Mouse (Mus musculus): ENCODE data around the gene Ptgs2. TPM values are rescaled to one million over a fixed set of nuclear protein-coding genes. Genes with fewer than 3 reads are reported as not detected.

Gene Ptgs2
- under 1 TPM; 0.64 to 0.81 TPM for total RNA-seq (2021)

GRCm38 (mm10) chr1:150099790-150100333, at the start of gene Ptgs2:
Gene Ptgs2 (plus strand): TSS chr1:150100031.
- intact Hi-C loops (cut with DNase I) = loop anchor here (5.0 to 10.0 kb wide), 2 partner anchors 165 to 263 kb away; no protein-coding TSS in a partner anchor
- DNase-seq = peak; percentile 46 to 47

GRCm38 (mm10) chr1:150050256-150050655, 49.6 kb upstream of the Ptgs2 start:
- intact Hi-C loops (cut with DNase I) = no loop called here
- no peak for DNase-seq

DNA sequence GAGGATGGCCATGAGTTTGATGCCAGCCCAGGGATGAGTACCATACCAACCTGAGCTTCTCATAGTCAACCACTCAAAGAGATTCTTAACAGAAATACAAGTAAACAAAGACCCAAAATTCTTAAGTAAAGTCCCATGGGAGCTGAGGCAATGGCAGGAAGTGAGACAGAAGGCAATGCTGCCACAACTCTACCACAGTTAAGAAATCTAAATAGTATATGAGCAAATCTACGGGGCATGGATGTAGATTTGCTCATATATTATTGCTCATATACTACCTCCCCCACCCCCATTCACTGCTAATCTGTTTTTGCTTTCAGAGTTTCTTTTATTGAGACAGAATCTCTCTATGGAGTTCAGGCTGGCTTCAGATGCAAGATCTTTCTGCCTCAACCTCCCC, 34.1 kb upstream of the Ptgs2 start:
- intact Hi-C loops (cut with DNase I) = no loop called here
- no peak for DNase-seq

GRCm38 (mm10) chr1:150072880-150073279, 27.0 kb upstream of the Ptgs2 start:
- intact Hi-C loops (cut with DNase I) = no loop called here
- no peak for DNase-seq

DNA sequence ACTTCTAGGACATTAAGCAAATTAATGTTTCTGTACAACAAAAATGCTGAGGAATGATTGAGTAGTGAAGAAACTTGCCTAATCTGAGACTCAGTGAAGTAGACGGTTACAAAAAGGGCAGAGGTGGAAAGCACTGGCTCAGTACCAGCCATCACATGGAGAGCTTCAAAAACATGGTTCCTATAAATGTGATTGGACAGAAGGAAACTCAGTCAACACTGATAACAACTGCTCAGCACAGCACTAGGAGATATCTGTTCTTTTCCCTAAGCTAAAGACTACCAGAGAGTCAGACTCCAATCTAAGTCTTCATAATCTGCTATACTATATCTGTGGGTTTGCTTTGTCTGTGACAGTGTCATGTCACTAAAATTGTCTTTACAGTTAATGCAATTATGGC, 25.2 kb upstream of the Ptgs2 start:
- intact Hi-C loops (cut with DNase I) = no loop called here

DNA sequence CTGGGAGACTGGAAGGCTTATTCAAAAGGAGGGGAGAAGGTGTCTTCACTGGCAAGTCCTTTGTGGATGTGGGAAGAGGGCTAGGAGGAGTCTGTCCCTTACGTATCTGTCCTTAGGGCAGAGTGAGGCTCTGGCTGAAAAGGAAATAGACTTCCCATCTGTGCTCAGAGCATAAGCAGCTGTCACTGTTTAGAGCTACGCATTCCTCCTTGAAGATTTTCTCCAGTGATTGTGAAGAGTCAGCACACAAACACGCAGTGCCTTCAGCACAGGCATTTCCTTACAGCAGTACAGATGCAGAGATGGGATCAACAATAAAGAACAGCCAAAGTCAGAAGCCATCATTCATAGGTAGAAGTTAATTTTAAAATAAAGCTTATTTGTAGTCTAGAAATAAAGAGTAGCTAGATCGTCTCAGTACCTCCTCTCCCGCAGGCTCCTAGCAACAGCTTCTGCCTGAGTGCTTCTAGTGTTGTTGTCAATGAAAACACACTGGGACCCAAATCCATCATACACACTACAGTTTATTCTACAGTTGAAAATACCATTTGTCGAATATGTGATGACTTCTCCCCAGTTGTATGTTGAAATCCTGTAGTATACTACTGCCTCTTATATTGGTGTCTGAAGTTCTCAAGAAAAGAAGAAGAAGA, 10.7 kb upstream of the Ptgs2 start:
- intact Hi-C loops (cut with DNase I) = no loop called here
- DNase-seq = no peak

More for the DNA sequence above, 25.2 kb upstream of the Ptgs2 start:
- DNase-seq = no peak

- intact Hi-C loops (cut with DNase I) = no loop called here
Observed at GRCm38 (mm10) chr1:150090229-150090628, 9.6 kb upstream of the Ptgs2 start.

DNA sequence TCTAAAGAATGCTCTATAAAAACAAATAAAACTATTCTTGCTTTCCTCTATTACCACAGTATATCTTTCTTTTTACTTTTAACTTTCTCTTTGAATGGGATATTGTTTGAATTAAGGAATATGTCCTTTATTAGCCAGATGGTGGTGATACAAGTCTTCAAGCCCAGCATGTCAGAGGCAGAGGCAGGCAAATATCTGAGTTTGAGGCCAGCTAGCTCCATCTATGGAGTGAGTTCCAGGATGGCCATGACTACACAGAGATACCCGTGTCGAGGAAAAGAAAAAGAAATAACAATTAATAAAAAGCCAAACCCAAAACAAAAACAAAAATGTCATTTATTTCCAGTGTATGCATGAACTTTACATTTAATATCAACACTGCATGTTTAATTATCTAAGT, 2.8 kb upstream of the Ptgs2 start:
- DNase-seq = no peak
- intact Hi-C loops (cut with DNase I) = no loop called here

More at GRCm38 (mm10) chr1:150090229-150090628, 9.6 kb upstream of the Ptgs2 start:
- DNase-seq = no peak

GRCm38 (mm10) chr1:150097721-150098120, 2.1 kb upstream of the Ptgs2 start:
- intact Hi-C loops (cut with DNase I) = no loop called here
- DNase-seq = no peak

- intact Hi-C loops (cut with DNase I) = no loop called here
Observed at GRCm38 (mm10) chr1:150099374-150099773, 457 bp upstream of the Ptgs2 start.

GRCm38 (mm10) chr1:150104228-150104720, 4.4 kb downstream of the Ptgs2 start:
- no peak for DNase-seq
- intact Hi-C loops (cut with DNase I) = loop anchor here (5.0 to 10.0 kb wide), 2 partner anchors 161 to 267 kb away; no protein-coding TSS in a partner anchor

More at GRCm38 (mm10) chr1:150099374-150099773, 457 bp upstream of the Ptgs2 start:
- no peak for DNase-seq

DNA sequence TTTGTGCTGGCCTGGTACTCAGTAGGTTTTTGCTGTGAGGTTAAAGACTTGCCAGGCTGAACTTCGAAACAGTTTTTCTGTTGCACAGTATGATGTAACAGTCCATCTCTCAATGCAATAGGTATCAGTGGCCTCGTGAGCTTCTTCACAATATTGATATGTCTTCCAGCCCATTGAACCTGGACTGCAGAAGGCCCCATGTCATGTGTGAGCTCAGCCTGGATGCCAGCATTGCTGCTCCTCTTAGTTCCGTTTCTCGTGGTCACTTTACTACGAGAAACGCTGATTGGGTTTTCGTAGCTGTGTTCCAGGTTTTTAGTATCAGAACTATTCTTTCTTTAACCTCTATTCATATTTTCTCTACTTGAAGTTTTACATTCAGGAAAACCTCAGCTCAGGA, 6.9 kb downstream of the Ptgs2 start:
- DNase-seq = no peak
- intact Hi-C loops (cut with DNase I) = loop anchor here (10.0 kb wide), 1 partner anchor 158 kb away; no protein-coding TSS in a partner anchor

DNA sequence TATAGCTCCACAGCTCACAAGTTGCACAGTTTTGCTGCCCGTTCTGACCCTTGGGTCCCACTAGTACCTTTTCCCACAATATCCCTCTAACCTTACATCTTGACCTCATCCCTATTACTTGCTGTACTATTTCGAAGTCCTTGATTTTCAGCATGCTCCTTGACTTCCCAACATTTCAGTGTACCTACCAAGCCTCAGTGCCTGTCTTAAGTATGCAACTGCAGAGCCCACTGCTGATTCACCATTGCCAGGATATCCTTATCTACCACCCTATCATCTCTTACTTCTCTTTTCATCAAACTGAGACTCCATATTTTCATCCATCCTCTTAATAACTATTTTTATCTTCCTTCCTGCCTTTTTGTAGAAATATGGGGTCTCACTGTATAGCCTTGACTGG, 9.8 kb downstream of the Ptgs2 start:
- intact Hi-C loops (cut with DNase I) = loop anchor here (10.0 kb wide), 1 partner anchor 155 kb away; no protein-coding TSS in a partner anchor
- DNase-seq = no peak

DNA sequence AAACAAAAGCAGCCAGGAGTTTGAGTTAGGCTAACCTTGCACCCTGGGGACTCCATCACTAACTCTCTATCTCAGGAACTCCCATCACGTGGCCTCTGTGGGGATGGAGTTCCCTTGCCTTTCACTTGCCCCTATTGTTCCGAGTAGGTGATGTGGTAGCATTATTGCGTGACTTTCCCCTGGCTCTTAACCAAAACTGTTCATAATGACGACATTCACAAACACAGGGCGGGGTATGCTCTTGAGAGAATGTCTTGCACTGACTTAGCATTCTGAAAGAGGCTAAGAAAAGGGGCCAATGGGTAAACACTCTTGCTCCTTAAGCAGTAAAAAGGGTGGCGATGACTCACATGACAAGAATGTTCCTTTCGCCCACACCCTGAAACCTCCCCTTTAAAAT, 15.5 kb downstream of the Ptgs2 start:
- no peak for DNase-seq
- intact Hi-C loops (cut with DNase I) = no loop called here

- intact Hi-C loops (cut with DNase I) = no loop called here
- DNase-seq = no peak
Observed at GRCm38 (mm10) chr1:150118352-150118751, 18.5 kb downstream of the Ptgs2 start.

- no peak for DNase-seq
- intact Hi-C loops (cut with DNase I) = no loop called here
Observed at GRCm38 (mm10) chr1:150125568-150125967, 25.7 kb downstream of the Ptgs2 start.

- DNase-seq = no peak
- intact Hi-C loops (cut with DNase I) = no loop called here
Observed at GRCm38 (mm10) chr1:150130070-150130469, 30.2 kb downstream of the Ptgs2 start.

DNA sequence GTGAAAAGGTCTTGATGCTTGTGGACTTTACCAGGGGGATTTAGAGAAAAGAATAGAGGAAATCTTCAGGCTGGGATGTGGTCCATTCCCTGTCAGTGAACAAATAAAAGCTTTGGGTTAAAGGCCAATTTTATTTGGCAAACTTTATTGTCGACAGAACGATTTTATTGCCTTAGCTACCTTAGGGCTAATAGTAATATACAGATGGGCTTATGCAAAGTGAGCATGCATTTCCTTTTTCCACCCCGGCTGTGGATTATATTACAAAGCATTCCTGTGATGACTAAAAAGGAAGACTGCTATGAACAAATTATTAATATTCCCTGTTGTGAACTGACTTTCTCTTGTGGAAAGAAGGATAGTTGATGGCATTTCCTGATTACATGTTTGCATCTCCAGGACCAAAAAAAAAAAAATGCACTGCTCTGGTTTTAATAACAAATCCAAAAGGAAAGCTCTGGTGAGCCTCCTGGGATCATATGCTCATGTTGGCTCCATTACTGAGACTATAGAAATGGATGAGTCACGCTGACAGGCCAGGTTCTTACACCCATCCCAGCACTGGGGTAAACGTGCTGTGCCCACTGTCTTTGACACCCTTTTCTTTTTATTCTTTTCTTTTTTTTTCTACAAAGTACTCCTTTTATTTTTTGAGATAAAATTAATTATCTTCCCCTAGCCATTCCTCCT, 30.9 kb downstream of the Ptgs2 start:
- intact Hi-C loops (cut with DNase I) = no loop called here
- DNase-seq = no peak

DNA sequence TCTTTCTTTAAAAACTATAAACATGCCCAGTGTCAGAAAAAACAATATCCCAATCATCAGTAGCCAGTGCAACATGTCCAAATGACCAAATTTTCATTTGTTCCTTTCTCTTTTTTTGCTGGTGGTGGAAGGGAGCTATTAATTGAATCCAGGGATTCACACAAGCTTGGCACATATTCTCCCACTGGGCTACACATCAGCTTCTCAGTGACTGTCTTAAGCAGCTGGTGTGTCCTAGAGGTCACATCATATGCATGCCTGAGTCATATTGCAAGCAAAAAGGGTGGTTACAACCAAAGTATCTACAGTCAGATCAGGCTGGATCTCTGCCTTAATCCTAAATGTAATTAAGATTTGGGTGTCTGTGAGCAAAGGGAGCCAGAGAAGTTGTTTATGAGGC, 35.5 kb downstream of the Ptgs2 start:
- no peak for DNase-seq
- intact Hi-C loops (cut with DNase I) = no loop called here

GRCm38 (mm10) chr1:150139730-150140129, 39.9 kb downstream of the Ptgs2 start:
- intact Hi-C loops (cut with DNase I) = no loop called here
- DNase-seq = peak in 1 of 2 experiments; percentile 5

- intact Hi-C loops (cut with DNase I) = no loop called here
- no peak for DNase-seq
Observed at GRCm38 (mm10) chr1:150141939-150142338, 42.1 kb downstream of the Ptgs2 start.
